Mouse (Mus musculus): ENCODE measurements around the gene Opcml. TPM values are rescaled to one million over a fixed set of nuclear protein-coding genes. Genes with fewer than 3 reads are reported as not detected.

The Opcml gene
- polyA plus RNA-seq, 1 experiment, result 0.04 TPM

GRCm38 (mm10) chr9:28870478-28870877 lies 1079.9 kb downstream of the Opcml start:
- TF ChIP-seq CTCF (IDR thresholded peaks at IDR 0.05; ENCODE audit: extremely low read depth, insufficient read length, insufficient replicate concordance, low read depth, low read length) (no peak), POLR2A (IDR thresholded peaks at IDR 0.05; ENCODE audit: low read depth, low read length) (no peak)
- Histone ChIP-seq H3K36me3 (ENCODE audit: control insufficient read depth, insufficient read depth, low read length) (no peaks in the 10 kb centered on the region), H3K27me3 (ENCODE audit: control insufficient read depth, insufficient read depth, low read length) (no peaks in the 10 kb centered on the region), H3K4me3 (ENCODE audit: low read depth, low read length) (no peak overlapping the region), H3K4me1 (ENCODE audit: control insufficient read depth, insufficient read depth, insufficient read length, low read length) (no peaks in the 10 kb centered on the region), H3K27ac (ENCODE audit: insufficient read depth, low read depth, low read length) (no peak overlapping the region)
- 51% methylated on average over 1 of the region's 1 CpGs for WGBS

- WGBS, result 59% methylated on average over 1 of the region's 1 CpGs
- Histone ChIP-seq H3K36me3 (ENCODE audit: control insufficient read depth, insufficient read depth, low read length) (no peaks in the 10 kb centered on the region), H3K27ac (ENCODE audit: insufficient read depth, low read depth, low read length) (no peak overlapping the region), H3K27me3 (ENCODE audit: control insufficient read depth, insufficient read depth, low read length) (no peaks in the 10 kb centered on the region), H3K4me1 (ENCODE audit: control insufficient read depth, insufficient read depth, insufficient read length, low read length) (no peaks in the 10 kb centered on the region), H3K4me3 (ENCODE audit: low read depth, low read length) (no peak overlapping the region)
- TF ChIP-seq CTCF (IDR thresholded peaks at IDR 0.05; ENCODE audit: extremely low read depth, insufficient read length, insufficient replicate concordance, low read depth, low read length) (no peak), POLR2A (IDR thresholded peaks at IDR 0.05; ENCODE audit: low read depth, low read length) (no peak)
These were observed 1092.0 kb downstream of the Opcml start for GRCm38 (mm10) chr9:28882566-28882965.

- H3K27me3 ChIP-seq (ENCODE audit: control insufficient read depth, insufficient read depth, low read length), result no peaks in the 10 kb centered on the region
- no peak overlapping the region for H3K27ac ChIP-seq (ENCODE audit: insufficient read depth, low read depth, low read length)
- TF ChIP-seq POLR2A (IDR thresholded peaks at IDR 0.05; ENCODE audit: low read depth, low read length), result no peak
- TF ChIP-seq CTCF (IDR thresholded peaks at IDR 0.05; ENCODE audit: extremely low read depth, insufficient read length, insufficient replicate concordance, low read depth, low read length), result no peak
- H3K4me3 ChIP-seq (ENCODE audit: low read depth, low read length), result no peak overlapping the region
- no peaks in the 10 kb centered on the region for H3K36me3 ChIP-seq (ENCODE audit: control insufficient read depth, insufficient read depth, low read length)
- 79% methylated on average over 8 of the region's 8 CpGs for WGBS
- H3K4me1 ChIP-seq (ENCODE audit: control insufficient read depth, insufficient read depth, insufficient read length, low read length), result no peaks in the 10 kb centered on the region
These were observed 1101.0 kb downstream of the Opcml start for GRCm38 (mm10) chr9:28891611-28892010.

DNA sequence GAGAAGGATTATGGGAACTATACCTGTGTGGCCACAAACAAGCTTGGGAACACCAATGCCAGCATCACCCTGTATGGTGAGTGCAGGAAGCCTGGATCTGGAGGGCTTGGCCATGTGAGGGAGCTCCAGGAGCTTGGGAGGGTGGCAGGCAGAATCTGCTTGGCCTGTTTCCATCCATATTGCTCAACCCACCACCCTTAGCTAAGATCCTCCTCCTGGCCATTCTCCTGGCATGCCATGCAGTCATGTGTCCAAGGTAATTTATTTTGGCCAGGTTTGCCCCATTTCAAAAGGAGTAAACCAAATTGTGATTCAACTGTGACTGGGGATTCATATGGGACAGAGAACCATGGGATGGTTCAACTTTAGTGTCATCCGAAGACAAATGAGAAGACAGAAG lies 1112.7 kb downstream of the Opcml start:
- 94% methylated on average over 1 of the region's 1 CpGs for WGBS
- H3K4me3 ChIP-seq (ENCODE audit: low read depth, low read length), result no peak overlapping the region
- no peaks in the 10 kb centered on the region for H3K27me3 ChIP-seq (ENCODE audit: control insufficient read depth, insufficient read depth, low read length)
- no peaks in the 10 kb centered on the region for H3K36me3 ChIP-seq (ENCODE audit: control insufficient read depth, insufficient read depth, low read length)
- no peak overlapping the region for H3K27ac ChIP-seq (ENCODE audit: insufficient read depth, low read depth, low read length)
- no peaks in the 10 kb centered on the region for H3K4me1 ChIP-seq (ENCODE audit: control insufficient read depth, insufficient read depth, insufficient read length, low read length)
- TF ChIP-seq CTCF (IDR thresholded peaks at IDR 0.05; ENCODE audit: extremely low read depth, insufficient read length, insufficient replicate concordance, low read depth, low read length), result no peak

DNA sequence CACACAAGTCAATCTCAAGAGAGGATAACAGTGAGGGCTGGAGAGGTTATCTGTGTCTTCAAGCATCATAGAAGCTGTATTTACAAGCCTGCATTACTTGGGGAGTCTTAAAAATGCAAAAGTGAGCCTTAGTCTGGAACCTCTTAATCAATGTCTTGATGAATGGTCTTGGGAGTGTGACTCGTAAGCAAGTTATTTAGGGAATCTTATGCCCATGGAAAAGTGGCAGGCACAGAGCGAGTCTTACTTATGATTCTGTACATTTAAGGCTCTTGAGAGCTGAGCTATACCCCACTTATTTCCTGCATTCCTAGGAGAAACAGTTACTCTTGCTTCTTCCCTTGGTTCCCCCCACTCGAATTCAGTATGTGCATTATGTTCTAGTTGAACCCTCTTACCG lies 1119.2 kb downstream of the Opcml start:
- H3K4me3 ChIP-seq (ENCODE audit: low read depth, low read length), result no peak overlapping the region

DNA sequence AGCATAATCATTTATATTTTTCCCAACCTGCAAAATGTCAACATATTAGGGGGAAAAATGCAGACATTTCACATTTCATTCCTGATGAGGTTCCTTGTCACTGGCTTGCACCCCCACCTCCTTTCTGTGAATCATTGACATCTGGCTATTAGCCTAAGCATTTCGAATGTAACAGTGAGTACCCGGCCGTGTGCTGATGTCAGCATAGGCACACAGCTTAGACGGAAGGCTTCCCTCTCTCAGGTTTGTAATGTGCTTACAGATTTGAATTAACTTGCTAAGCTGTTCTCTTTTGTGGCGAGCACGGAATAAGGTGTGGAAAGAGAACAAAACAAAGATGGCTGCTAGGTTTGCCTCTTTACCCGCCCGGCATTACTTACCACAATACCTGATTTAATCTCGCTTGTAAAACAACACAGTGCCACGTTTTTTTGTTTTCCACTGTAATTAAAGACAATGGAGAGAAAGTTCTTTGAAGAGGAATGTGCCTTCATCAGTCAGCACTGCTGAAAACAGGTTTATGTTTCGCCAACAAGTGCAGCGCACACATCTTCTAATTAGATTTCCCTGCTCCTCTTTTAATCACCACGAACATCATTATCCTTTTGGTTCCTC lies 1121.1 kb downstream of the Opcml start:
- no peaks in the 10 kb centered on the region for H3K27me3 ChIP-seq (ENCODE audit: control insufficient read depth, insufficient read depth, low read length)
- 50% methylated on average over 13 of the region's 13 CpGs for WGBS
- no peak overlapping the region for H3K4me3 ChIP-seq (ENCODE audit: low read depth, low read length)
- no peak for TF ChIP-seq CTCF (IDR thresholded peaks at IDR 0.05; ENCODE audit: extremely low read depth, insufficient read length, insufficient replicate concordance, low read depth, low read length)
- no peak overlapping the region for H3K27ac ChIP-seq (ENCODE audit: insufficient read depth, low read depth, low read length)
- H3K36me3 ChIP-seq (ENCODE audit: control insufficient read depth, insufficient read depth, low read length), result no peaks in the 10 kb centered on the region
- no peaks in the 10 kb centered on the region for H3K4me1 ChIP-seq (ENCODE audit: control insufficient read depth, insufficient read depth, insufficient read length, low read length)

More for the DNA sequence above, 1119.2 kb downstream of the Opcml start:
- Histone ChIP-seq H3K36me3 (ENCODE audit: control insufficient read depth, insufficient read depth, low read length) (no peaks in the 10 kb centered on the region), H3K4me1 (ENCODE audit: control insufficient read depth, insufficient read depth, insufficient read length, low read length) (no peaks in the 10 kb centered on the region), H3K27me3 (ENCODE audit: control insufficient read depth, insufficient read depth, low read length) (no peaks in the 10 kb centered on the region), H3K27ac (ENCODE audit: insufficient read depth, low read depth, low read length) (no peak overlapping the region)
- WGBS, result 81% methylated on average over 4 of the region's 4 CpGs
- TF ChIP-seq CTCF (IDR thresholded peaks at IDR 0.05; ENCODE audit: extremely low read depth, insufficient read length, insufficient replicate concordance, low read depth, low read length), result no peak
- TF ChIP-seq POLR2A (IDR thresholded peaks at IDR 0.05; ENCODE audit: low read depth, low read length), result no peak

DNA sequence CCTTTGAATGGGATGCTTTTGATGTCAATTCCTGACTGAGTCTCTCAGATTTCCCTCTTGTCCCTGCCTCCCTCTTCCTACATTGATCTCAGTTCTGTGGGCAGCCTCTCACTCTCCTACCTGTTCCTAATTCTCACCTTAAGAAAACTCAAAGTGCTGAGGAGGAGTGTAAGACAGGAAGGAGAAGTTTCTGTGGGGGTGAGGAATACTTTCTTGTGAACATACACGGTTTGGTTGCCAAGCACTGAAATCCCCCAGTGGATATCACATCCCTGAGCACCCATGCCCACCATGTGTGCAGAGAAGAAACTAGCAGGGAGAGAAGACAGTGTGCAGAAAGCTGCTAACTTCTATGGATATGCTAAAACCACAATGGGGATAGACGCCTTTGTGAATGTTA lies 1141.5 kb downstream of the Opcml start:
- no peaks in the 10 kb centered on the region for H3K36me3 ChIP-seq (ENCODE audit: control insufficient read depth, insufficient read depth, low read length)
- WGBS, result 66% methylated on average over 2 of the region's 2 CpGs
- TF ChIP-seq POLR2A (IDR thresholded peaks at IDR 0.05; ENCODE audit: low read depth, low read length) (no peak), CTCF (IDR thresholded peaks at IDR 0.05; ENCODE audit: extremely low read depth, insufficient read length, insufficient replicate concordance, low read depth, low read length) (no peak)
- H3K27ac ChIP-seq (ENCODE audit: insufficient read depth, low read depth, low read length), result no peak overlapping the region
- H3K27me3 ChIP-seq (ENCODE audit: control insufficient read depth, insufficient read depth, low read length), result no peaks in the 10 kb centered on the region
- no peak overlapping the region for H3K4me3 ChIP-seq (ENCODE audit: low read depth, low read length)
- H3K4me1 ChIP-seq (ENCODE audit: control insufficient read depth, insufficient read depth, insufficient read length, low read length), result no peaks in the 10 kb centered on the region

All from small intestine, adult 2 months (tissue).